Mouse (Mus musculus) embryonic facial prominence, embryonic 15.5 days (tissue): Measurements from ENCODE around the gene Dpysl5. TPM values are rescaled to one million over a fixed set of nuclear protein-coding genes. Genes with fewer than 3 reads are reported as not detected.

Source experiments
- ATAC-seq: fragments of 200-750 bp; cut with Nextera tagmentation; 2 replicates; pipeline ENCODE4 v1.8.0; 2017; ENCODE audit warnings: low read depth, moderate TSS enrichment; ENCODE audit not compliant: insufficient number of reproducible peaks, low FRiP score, low TSS enrichment
- H3K27ac ChIP-seq: fragments of 300-500 bp; sonication (generic); replicated peaks from 2 replicates; pipeline ENCODE4 v1.5.1; 2015; ENCODE audit warnings: mild to moderate bottlenecking, inconsistent platforms
- H3K27me3 ChIP-seq: fragments of 300-500 bp; sonication (generic); 2 replicates; pipeline ENCODE4 v1.6.1; 2015; ENCODE audit warnings: inconsistent platforms
- H3K36me3 ChIP-seq: fragments of 300-500 bp; sonication (generic); 2 replicates; pipeline ENCODE4 v1.6.1; 2015; ENCODE audit warnings: mild to moderate bottlenecking, inconsistent platforms
- H3K4me1 ChIP-seq: fragments of 300-500 bp; sonication (generic); 2 replicates; pipeline ENCODE4 v1.6.1; 2015; ENCODE audit warnings: inconsistent platforms
- H3K4me2 ChIP-seq: fragments of 300-500 bp; sonication (generic); replicated peaks from 2 replicates; pipeline ENCODE4 v1.6.1; 2015; ENCODE audit warnings: mild to moderate bottlenecking, inconsistent platforms
- H3K4me3 ChIP-seq: fragments of 300-500 bp; sonication (generic); replicated peaks from 2 replicates; pipeline ENCODE4 v1.5.1; 2015; ENCODE audit warnings: mild to moderate bottlenecking, inconsistent platforms
- H3K9ac ChIP-seq: fragments of 300-500 bp; sonication (generic); 2 replicates; pipeline ENCODE4 v1.6.1; 2015; ENCODE audit warnings: inconsistent platforms
- H3K9me3 ChIP-seq: fragments of 300-500 bp; sonication (generic); replicated peaks from 2 replicates; pipeline ENCODE4 v1.6.1; 2016; ENCODE audit warnings: inconsistent platforms
- WGBS: fragments of 180-500 bp; shearing (Covaris S2); methylation state at CpG from one replicate; pipeline ENCODE4 v1.1.7; 2015; 5-methylcytosine and 5-hydroxymethylcytosine counted together
- polyA plus RNA-seq: library from polyadenylated mRNA; unstranded; fragments of >200 nt; fragmentation: Nextera tagmentation; extraction: Ambion mirVana; gene quantifications from 2 replicates; pipeline ENCODE4 v1.2.1, GENCODE M21; 2015

The Dpysl5 gene
- polyA plus RNA-seq, 1 experiment from 2014 or later, result 13.9 TPM

GRCm38 (mm10) chr5:30802724-30803467 lies 91.5 kb downstream of the Dpysl5 start:
- ATAC-seq, result no peak
- H3K9ac ChIP-seq, result no peak overlapping the region
- no peak overlapping the region for H3K27ac ChIP-seq
- H3K36me3 ChIP-seq, result no peaks in the 10 kb centered on the region
- no peaks in the 10 kb centered on the region; the same call in 1 of the 2 replicates for H3K27me3 ChIP-seq
- 65% methylated on average over 12 of the region's 12 CpGs for WGBS
- no peaks in the 10 kb centered on the region for H3K9me3 ChIP-seq
- no peaks in the 10 kb centered on the region for H3K4me1 ChIP-seq
- no peak overlapping the region for H3K4me2 ChIP-seq
- no peak overlapping the region for H3K4me3 ChIP-seq

GRCm38 (mm10) chr5:30806106-30806505 lies 94.7 kb downstream of the Dpysl5 start:
- Histone ChIP-seq H3K36me3 (no peaks in the 10 kb centered on the region), H3K9me3 (no peaks in the 10 kb centered on the region), H3K4me1 (no peaks in the 10 kb centered on the region), H3K27me3 (no peaks in the 10 kb centered on the region; the same call in 1 of the 2 replicates), H3K27ac (no peak overlapping the region), H3K4me2 (no peak overlapping the region), H3K4me3 (no peak overlapping the region), H3K9ac (no peak overlapping the region)
- ATAC-seq, result peak; percentile 75
- WGBS, result 6% methylated on average over 3 of the region's 3 CpGs

- H3K4me1 ChIP-seq, result peaks cover 22% of the 10 kb centered on the region
- H3K4me3 ChIP-seq, result peak within 1 kb of the TSS; percentile 83
- peak within 1 kb of the TSS; percentile 81 for H3K9ac ChIP-seq
- WGBS, result under 1% methylated on average over 57 of the region's 59 CpGs
- no peaks in the 10 kb centered on the region for H3K36me3 ChIP-seq
- H3K27me3 ChIP-seq, result no peaks in the 10 kb centered on the region; the same call in 1 of the 2 replicates
- peak within 1 kb of the TSS; percentile 82 for H3K4me2 ChIP-seq
- H3K27ac ChIP-seq, result peak within 1 kb of the TSS; percentile 72
- H3K9me3 ChIP-seq, result no peaks in the 10 kb centered on the region
- peak; percentile 93 for ATAC-seq
Measured at GRCm38 (mm10) chr5:30814424-30815119, 103.2 kb downstream of the Dpysl5 start, which contains the start of gene Mapre3. Gene Mapre3, plus strand, starts transcription at chr5:30814641.

GRCm38 (mm10) chr5:30815120-30815465 lies 103.7 kb downstream of the Dpysl5 start:
- H3K27ac ChIP-seq, result peak overlapping the region; percentile 72; the same call in 1 of the 2 replicates

GRCm38 (mm10) chr5:30816261-30816791 lies 105.0 kb downstream of the Dpysl5 start:
- 57% methylated on average over 8 of the region's 8 CpGs for WGBS
- H3K4me2 ChIP-seq, result 0 out of 2 replicates have a peak overlapping the region, but pooled peaks have one; percentile 10

More at GRCm38 (mm10) chr5:30815120-30815465, 103.7 kb downstream of the Dpysl5 start:
- Histone ChIP-seq H3K4me2 (peak overlapping the region; percentile 82), H3K4me1 (peaks cover 22% of the 10 kb centered on the region), H3K36me3 (no peaks in the 10 kb centered on the region), H3K9me3 (no peaks in the 10 kb centered on the region), H3K27me3 (no peaks in the 10 kb centered on the region; the same call in 1 of the 2 replicates), H3K4me3 (peak overlapping the region; percentile 83), H3K9ac (peak overlapping the region; percentile 81)
- 2% methylated on average over 7 of the region's 7 CpGs for WGBS
- no peak; the same call in 1 of the 2 replicates for ATAC-seq

GRCm38 (mm10) chr5:30818758-30819309 lies 107.5 kb downstream of the Dpysl5 start:
- 90% methylated on average over 8 of the region's 8 CpGs for WGBS
- H3K9ac ChIP-seq, result no peak overlapping the region
- no peak for ATAC-seq
- peaks cover 21% of the 10 kb centered on the region for H3K4me1 ChIP-seq
- no peak overlapping the region for H3K4me2 ChIP-seq
- no peaks in the 10 kb centered on the region for H3K9me3 ChIP-seq
- H3K36me3 ChIP-seq, result no peaks in the 10 kb centered on the region
- H3K27ac ChIP-seq, result no peak overlapping the region
- H3K4me3 ChIP-seq, result no peak overlapping the region
- no peaks in the 10 kb centered on the region for H3K27me3 ChIP-seq

More at GRCm38 (mm10) chr5:30816261-30816791, 105.0 kb downstream of the Dpysl5 start:
- Histone ChIP-seq H3K9me3 (no peaks in the 10 kb centered on the region), H3K9ac (no peak overlapping the region), H3K27ac (0 out of 2 replicates have a peak overlapping the region, but pooled peaks have one; percentile 28), H3K4me1 (peaks cover 22% of the 10 kb centered on the region), H3K36me3 (no peaks in the 10 kb centered on the region), H3K4me3 (0 out of 2 replicates have a peak overlapping the region, but pooled peaks have one; percentile 1), H3K27me3 (no peaks in the 10 kb centered on the region; the same call in 1 of the 2 replicates)
- ATAC-seq, result no peak

- WGBS, result 75% methylated on average over 5 of the region's 5 CpGs
- no peak overlapping the region for H3K4me3 ChIP-seq
- no peaks in the 10 kb centered on the region for H3K4me1 ChIP-seq
- H3K27ac ChIP-seq, result no peak overlapping the region
- no peak overlapping the region for H3K9ac ChIP-seq
- H3K36me3 ChIP-seq, result no peaks in the 10 kb centered on the region
- no peak for ATAC-seq
- no peaks in the 10 kb centered on the region for H3K27me3 ChIP-seq
- no peak overlapping the region for H3K4me2 ChIP-seq
- no peaks in the 10 kb centered on the region for H3K9me3 ChIP-seq
Measured at GRCm38 (mm10) chr5:30822689-30823088, 111.3 kb downstream of the Dpysl5 start.

GRCm38 (mm10) chr5:30823091-30823490 lies 111.7 kb downstream of the Dpysl5 start:
- H3K4me2 ChIP-seq, result no peak overlapping the region
- no peak overlapping the region for H3K9ac ChIP-seq

GRCm38 (mm10) chr5:30824124-30824988 lies 113.0 kb downstream of the Dpysl5 start:
- Histone ChIP-seq H3K9ac (no peak overlapping the region), H3K9me3 (no peaks in the 10 kb centered on the region), H3K27ac (no peak overlapping the region), H3K4me3 (no peak overlapping the region), H3K36me3 (no peaks in the 10 kb centered on the region), H3K4me1 (no peaks in the 10 kb centered on the region), H3K4me2 (no peak overlapping the region), H3K27me3 (no peaks in the 10 kb centered on the region)
- ATAC-seq, result no peak
- 77% methylated on average over 11 of the region's 11 CpGs for WGBS

More at GRCm38 (mm10) chr5:30823091-30823490, 111.7 kb downstream of the Dpysl5 start:
- no peak overlapping the region for H3K4me3 ChIP-seq
- no peak for ATAC-seq
- no peaks in the 10 kb centered on the region for H3K9me3 ChIP-seq
- H3K27me3 ChIP-seq, result no peaks in the 10 kb centered on the region
- WGBS, result 79% methylated on average over 3 of the region's 3 CpGs
- H3K27ac ChIP-seq, result no peak overlapping the region
- no peaks in the 10 kb centered on the region for H3K36me3 ChIP-seq
- H3K4me1 ChIP-seq, result no peaks in the 10 kb centered on the region

- Histone ChIP-seq H3K4me2 (no peak overlapping the region), H3K27me3 (no peaks in the 10 kb centered on the region), H3K4me3 (no peak overlapping the region), H3K9me3 (no peaks in the 10 kb centered on the region), H3K9ac (no peak overlapping the region), H3K36me3 (no peaks in the 10 kb centered on the region), H3K27ac (no peak overlapping the region), H3K4me1 (no peaks in the 10 kb centered on the region)
- no peak for ATAC-seq
- WGBS, result 72% methylated on average over 10 of the region's 10 CpGs
Measured at GRCm38 (mm10) chr5:30825166-30825565, 113.8 kb downstream of the Dpysl5 start.
